Comparison of ENCODE assay signal across 8 mouse cellular contexts in genomic region chr1:172000641-172001040, GRCm38 (mm10). TPM values are rescaled to one million over a fixed set of nuclear protein-coding genes. Genes with fewer than 3 reads are reported as not detected.
DNase-seq lines count a peak whose midpoint lies in the region; ATAC-seq and TF ChIP-seq lines count a peak whose summit lies in the region.
"Had no signal": no experiment of that assay in that cellular context is flagged by ENCODE, and none has a peak within 500 bp of the region (broad histone marks: within the 10 kb centered on the region; RNA-seq: fewer than 3 reads in every experiment).

No protein-coding gene starts in this region.

- ATAC-seq in hindbrain, embryonic 14.5 days (ENCODE audit: low FRiP score), result peak; percentile 49
- ATAC-seq in midbrain, embryonic 12.5 days (ENCODE audit: low FRiP score, low read depth), result peak; percentile 41

- H3K9me3 ChIP-seq in hindbrain, embryonic 14.5 days (ENCODE audit: control insufficient read depth, low read length), result no peaks in the 10 kb centered on the region
- no peaks in the 10 kb centered on the region for H3K9me3 ChIP-seq in midbrain, embryonic 12.5 days
- H3K9me3 ChIP-seq: heart, embryonic 15.5 days had no signal

- no peaks in the 10 kb centered on the region for H3K79me3 ChIP-seq in C2C12 (ENCODE audit: low read depth)

- no peak overlapping the region for H3K4me2 ChIP-seq in hindbrain, embryonic 14.5 days (replicated peaks)
- no peak overlapping the region for H3K4me2 ChIP-seq in midbrain, embryonic 12.5 days (replicated peaks)
- H3K4me2 ChIP-seq: heart, embryonic 15.5 days had no signal

- intact Hi-C loops in left cerebral cortex, postnatal 10 days (cut with DNase I), result loop anchor here (5.0 kb wide), 1 partner anchor 173 kb away; no protein-coding TSS in a partner anchor

- WGBS in hindbrain, embryonic 14.5 days, result 60% methylated on average over 3 of the region's 3 CpGs
- 67% methylated on average over 3 of the region's 3 CpGs for WGBS in midbrain, embryonic 12.5 days

- peak; percentile 83 for DNase-seq in ES-CJ7 (ENCODE audit: low read depth, low spot score)
- peak; percentile 27 for DNase-seq in embryo, embryonic 11.5 days (ENCODE audit: low read depth, low spot score)
- peak; percentile 69 for DNase-seq in hindbrain, embryonic 14.5 days (ENCODE audit: low spot score)
- peak; percentile 54 to 79 for DNase-seq in left cerebral cortex, postnatal 10 days (ENCODE audit: extremely low spot score in 1 of 2, low spot score in 2 of 2)
- DNase-seq in spleen, postnatal 14 days (ENCODE audit: low spot score in 2 of 2), result peak; percentile 63 to 71

- H3K4me3 ChIP-seq in C2C12 (ENCODE audit: insufficient read depth, poor library complexity, severe bottlenecking), result no peak overlapping the region
- no peak overlapping the region for H3K4me3 ChIP-seq in hindbrain, embryonic 14.5 days (replicated peaks; ENCODE audit: low read length)
- no peak overlapping the region for H3K4me3 ChIP-seq in midbrain, embryonic 12.5 days
- H3K4me3 ChIP-seq: heart, embryonic 15.5 days had no signal

- peaks cover 6% of the 10 kb centered on the region; the same call in 1 of the 2 replicates for H3K4me1 ChIP-seq in hindbrain, embryonic 14.5 days (replicated peaks; ENCODE audit: control insufficient read depth, insufficient read depth, low read length)
- H3K4me1 ChIP-seq in midbrain, embryonic 12.5 days, result 0 out of 2 replicates have a peak, but pooled peaks cover 5% of the 10 kb centered on the region

- H3K9ac ChIP-seq in hindbrain, embryonic 14.5 days, result no peak overlapping the region
- H3K9ac ChIP-seq in midbrain, embryonic 12.5 days (replicated peaks), result no peak overlapping the region
- H3K9ac ChIP-seq: heart, embryonic 15.5 days had no signal

- TF ChIP-seq CTCF in C2C12 (IDR thresholded peaks at IDR 0.05; ENCODE audit: control insufficient read depth, insufficient read depth, insufficient read length), result peak; percentile 32

- no peaks in the 10 kb centered on the region for H3K36me3 ChIP-seq in C2C12 (ENCODE audit: control insufficient read depth, insufficient read depth)
- H3K36me3 ChIP-seq in hindbrain, embryonic 14.5 days (replicated peaks; ENCODE audit: control insufficient read depth, insufficient read depth), result peaks cover 37% of the 10 kb centered on the region
- peaks cover 48% of the 10 kb centered on the region for H3K36me3 ChIP-seq in midbrain, embryonic 12.5 days

- H3K27me3 ChIP-seq in C2C12 (ENCODE audit: control insufficient read depth, insufficient read depth, insufficient read length), result no peaks in the 10 kb centered on the region
- no peaks in the 10 kb centered on the region for H3K27me3 ChIP-seq in hindbrain, embryonic 14.5 days (ENCODE audit: control insufficient read depth, insufficient read depth, low read length)
- no peaks in the 10 kb centered on the region for H3K27me3 ChIP-seq in midbrain, embryonic 12.5 days
- H3K27me3 ChIP-seq: heart, embryonic 15.5 days had no signal

- H3ac ChIP-seq in C2C12 (ENCODE audit: control insufficient read depth, insufficient read length, low read depth), result no peak overlapping the region

- H3K79me2 ChIP-seq in C2C12 (ENCODE audit: control insufficient read depth, insufficient read depth), result no peaks in the 10 kb centered on the region

- no peak overlapping the region for H3K27ac ChIP-seq in hindbrain, embryonic 14.5 days
- H3K27ac ChIP-seq in midbrain, embryonic 12.5 days (replicated peaks), result no peak overlapping the region; the same call in 1 of the 2 replicates
- H3K27ac ChIP-seq: heart, embryonic 15.5 days had no signal

TF ChIP-seq in C2C12, 6 proteins besides CTCF, POLR2A, EP300 and RAD21:
- no peak for TF ChIP-seq CEBPB (IDR thresholded peaks at IDR 0.05; ENCODE audit: low read depth)
- TF ChIP-seq USF1 (IDR thresholded peaks at IDR 0.05; ENCODE audit: low read depth), result no peak
- TF ChIP-seq FOSL1 (IDR thresholded peaks at IDR 0.05; ENCODE audit: insufficient read depth, low read length, poor library complexity, severe bottlenecking), result no peak
- TF ChIP-seq MAX (IDR thresholded peaks at IDR 0.05), result no peak
- TF ChIP-seq MYOG (IDR thresholded peaks at IDR 0.05; ENCODE audit: control insufficient read depth, extremely low read depth, insufficient read length), result no peak
- TF ChIP-seq MYOD1 (IDR thresholded peaks at IDR 0.05; ENCODE audit: control insufficient read depth, insufficient read length, low read depth), result no peak

RNA-seq across cellular contexts. Expression of gene Vangl2, which starts 27.6 kb away (rescaled TPM):
- polyA plus RNA-seq in C2C12 (2012; fragmentation: generic; extraction: Trizol), result 5.7 TPM
- polyA plus RNA-seq in hindbrain, embryonic 14.5 days (2014; fragmentation: Nextera tagmentation; extraction: Ambion mirVana), result 48.9 and 49.5 TPM in 2 replicates
- total RNA-seq in left cerebral cortex, postnatal 10 days (2021), result 10 to 100 TPM; 32.8 to 34.0 TPM
- polyA plus RNA-seq in midbrain, embryonic 12.5 days (2016; fragmentation: Nextera tagmentation; extraction: Ambion mirVana), result 56.9 and 60.9 TPM in 2 replicates

RNA-seq across cellular contexts. Expression of gene Nhlh1, which starts 56.7 kb away (rescaled TPM):
- not detected for polyA plus RNA-seq in C2C12 (2012; fragmentation: generic; extraction: Trizol)
- polyA plus RNA-seq in hindbrain, embryonic 14.5 days (2014; fragmentation: Nextera tagmentation; extraction: Ambion mirVana), result 2.7 and 3.6 TPM in 2 replicates
- total RNA-seq in left cerebral cortex, postnatal 10 days (2021), result under 1 TPM in 1 of 2 experiments, not detected in 1; 0.32 TPM
- polyA plus RNA-seq in midbrain, embryonic 12.5 days (2016; fragmentation: Nextera tagmentation; extraction: Ambion mirVana), result 11.1 and 11.5 TPM in 2 replicates
- polyA plus RNA-seq: heart, embryonic 15.5 days had no signal

Comparison
In these comparisons a context has a peak if more than half of its experiments do, and no peak if none do; other contexts are left out.
1. DNase-seq: peak in every context shown above with its lines; median percentile 83 in ES-CJ7; 69 in hindbrain, embryonic 14.5 days; 67 in spleen, postnatal 14 days; 66 in left cerebral cortex, postnatal 10 days; 27 in embryo, embryonic 11.5 days.